Mouse (Mus musculus) embryonic fibroblast, embryonic 13.5 days (primary cell): ENCODE measurements around the gene Olfr921. TPM values are rescaled to one million over a fixed set of nuclear protein-coding genes. Genes with fewer than 3 reads are reported as not detected.

ENCODE experiments used
- H3K27ac ChIP-seq: 2 replicates; pipeline ENCODE4 v1.5.1; 2012; ENCODE audit warnings: low read length, control low read depth, inconsistent platforms; ENCODE audit not compliant: insufficient read depth
- H3K4me1 ChIP-seq: 2 replicates; pipeline ENCODE4 v1.6.1; 2011; ENCODE audit warnings: low read length; ENCODE audit not compliant: control insufficient read depth, insufficient read depth
- H3K4me3 ChIP-seq: 2 replicates; pipeline ENCODE4 v1.5.1; 2011; ENCODE audit warnings: mild to moderate bottlenecking, control low read depth, low read length; ENCODE audit not compliant: insufficient read depth
- CTCF ChIP-seq: IDR thresholded peaks from 2 replicates; pipeline ENCODE4 v1.5.1; 2011; ENCODE audit warnings: mild to moderate bottlenecking, control low read depth, low read length, moderate library complexity, borderline replicate concordance; ENCODE audit not compliant: insufficient read depth
- POLR2A ChIP-seq: IDR thresholded peaks from 2 replicates; pipeline ENCODE4 v1.6.1; 2011; ENCODE audit warnings: low read depth, mild to moderate bottlenecking, control low read depth, low read length, moderate library complexity
- polyA plus RNA-seq: library from polyadenylated mRNA; stranded (reverse); fragments of >200 nt; gene quantifications from 2 replicates; pipeline ENCODE4 v1.2.4, GENCODE M21; 2011; ENCODE audit warnings: low read depth; ENCODE audit not compliant: missing spikeins, insufficient read length

Olfr921 gene
- polyA plus RNA-seq, 1 experiment, result not detected

DNA sequence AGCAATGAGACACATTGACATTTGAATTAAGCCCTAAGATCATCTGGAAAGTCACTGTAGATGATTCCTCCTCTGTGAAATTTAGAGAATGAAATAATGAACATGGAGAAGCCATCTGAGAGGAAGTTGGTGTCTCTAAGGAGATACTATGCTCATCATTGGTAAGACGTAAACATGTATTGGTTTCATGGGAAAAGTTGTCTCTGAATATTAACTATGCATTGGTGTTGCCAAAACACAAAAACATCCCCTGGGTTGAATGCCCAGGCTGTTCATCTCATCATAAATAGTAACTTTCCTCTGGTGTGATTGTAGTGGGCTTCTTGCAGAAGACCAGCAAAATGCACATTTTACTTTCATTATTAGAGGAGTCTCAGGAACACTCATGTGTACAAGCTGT is 53.4 kb downstream of the Olfr921 start, which contains the start of gene Olfr923:
Gene Olfr923 (plus strand): TSS at position 301 of the 400 bp plus-strand sequence.
- TF ChIP-seq CTCF (no peak), POLR2A (no peak)
- H3K27ac ChIP-seq, result no peak within 1 kb of the TSS
- no peak within 1 kb of the TSS for H3K4me3 ChIP-seq
- H3K4me1 ChIP-seq, result no peaks in the 10 kb centered on the region

Other genes with a start within 250 kb of the Olfr921 start
- gene Olfr910, start 235.2 kb upstream of the Olfr921 start, polyA plus RNA-seq, result not detected in 2 replicates
- 0.18 TPM in 1 of 2 replicates, not detected in the other for gene Olfr912, start 192.9 kb upstream of the Olfr921 start, polyA plus RNA-seq
- gene Olfr913, start 180.3 kb upstream of the Olfr921 start, polyA plus RNA-seq, result not detected in 2 replicates
- gene Olfr914, start 168.0 kb upstream of the Olfr921 start, polyA plus RNA-seq, result not detected in 2 replicates
- not detected in 2 replicates for gene Olfr916, start 113.2 kb upstream of the Olfr921 start, polyA plus RNA-seq
- gene Olfr917, start 107.2 kb upstream of the Olfr921 start, polyA plus RNA-seq, result not detected in 2 replicates
- not detected in 2 replicates for gene Olfr918, start 98.5 kb upstream of the Olfr921 start, polyA plus RNA-seq
- gene Olfr919, start 69.4 kb upstream of the Olfr921 start, polyA plus RNA-seq, result not detected in 2 replicates
- 92.0 and 92.3 TPM in 2 replicates for gene Vwa5a, start 54.8 kb upstream of the Olfr921 start, polyA plus RNA-seq
- 0.13 and 0.14 TPM in 2 replicates for gene Olfr920, start 20.8 kb upstream of the Olfr921 start, polyA plus RNA-seq
- gene Olfr922, start 41.5 kb downstream of the Olfr921 start, polyA plus RNA-seq, result not detected in 2 replicates
- not detected in 2 replicates for gene Olfr923, start 53.5 kb downstream of the Olfr921 start, polyA plus RNA-seq
- gene Olfr924, start 71.4 kb downstream of the Olfr921 start, polyA plus RNA-seq, result not detected in 2 replicates
- not detected in 2 replicates for gene Olfr26, start 82.0 kb downstream of the Olfr921 start, polyA plus RNA-seq
- gene Olfr926, start 104.1 kb downstream of the Olfr921 start, polyA plus RNA-seq, result not detected in 2 replicates
- gene Olfr930, start 156.7 kb downstream of the Olfr921 start, polyA plus RNA-seq, result not detected in 2 replicates
- gene Olfr933, start 199.2 kb downstream of the Olfr921 start, polyA plus RNA-seq, result not detected in 2 replicates
- not detected in 2 replicates for gene Olfr934, start 215.2 kb downstream of the Olfr921 start, polyA plus RNA-seq
- not detected in 2 replicates for gene Olfr935, start 226.6 kb downstream of the Olfr921 start, polyA plus RNA-seq